Comparison of ENCODE assay signal across 25 mouse cellular contexts in the genomic region with DNA sequence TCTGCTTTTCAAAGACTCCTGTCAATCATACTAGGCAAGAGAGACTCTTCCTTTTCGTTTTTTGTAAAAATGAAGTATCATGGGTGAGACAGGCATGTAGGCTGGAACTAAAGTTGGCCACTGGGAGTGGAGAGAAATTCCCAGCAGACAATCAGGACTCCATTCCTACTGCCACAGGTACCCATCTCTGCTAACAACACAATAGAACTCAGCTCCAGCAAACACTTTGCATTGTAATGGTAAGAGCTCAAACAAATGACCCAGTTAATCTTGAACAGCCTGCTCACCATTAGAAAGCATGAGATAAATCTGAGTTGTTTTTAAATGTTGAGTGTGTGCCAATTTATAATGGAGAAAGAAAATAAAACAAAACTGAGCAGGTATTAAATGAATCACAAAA.
"Had no signal": no experiment of that assay in that cellular context is flagged by ENCODE, and none has a peak within 500 bp of the region (broad histone marks: within the 10 kb centered on the region; RNA-seq: fewer than 3 reads in every experiment).

No protein-coding gene starts in this region.

- H3K9me3 ChIP-seq: heart, embryonic 13.5 days; heart, embryonic 15.5 days; hindbrain, embryonic 13.5 days; hindbrain, embryonic 15.5 days; kidney, embryonic 15.5 days; limb, embryonic 13.5 days; limb, embryonic 15.5 days had no signal

- H3K36me3 ChIP-seq: heart, embryonic 13.5 days; heart, embryonic 15.5 days; hindbrain, embryonic 13.5 days; hindbrain, embryonic 15.5 days; kidney, embryonic 15.5 days; limb, embryonic 13.5 days; limb, embryonic 15.5 days had no signal

- H3K27me3 ChIP-seq: heart, embryonic 13.5 days; heart, embryonic 15.5 days; hindbrain, embryonic 13.5 days; hindbrain, embryonic 15.5 days; kidney, embryonic 15.5 days; limb, embryonic 13.5 days; limb, embryonic 15.5 days had no signal

- H3K4me1 ChIP-seq: heart, embryonic 13.5 days; heart, embryonic 15.5 days; hindbrain, embryonic 13.5 days; hindbrain, embryonic 15.5 days; kidney, embryonic 15.5 days; limb, embryonic 13.5 days; limb, embryonic 15.5 days had no signal

- H3K9ac ChIP-seq: heart, embryonic 13.5 days; heart, embryonic 15.5 days; hindbrain, embryonic 13.5 days; hindbrain, embryonic 15.5 days; kidney, embryonic 15.5 days; limb, embryonic 13.5 days; limb, embryonic 15.5 days had no signal

- H3K4me2 ChIP-seq: heart, embryonic 11.5 days; heart, embryonic 13.5 days; heart, embryonic 15.5 days; hindbrain, embryonic 13.5 days; hindbrain, embryonic 15.5 days; kidney, embryonic 15.5 days; limb, embryonic 13.5 days; limb, embryonic 15.5 days had no signal

- DNase-seq: gastrocnemius, postnatal 14 days; gastrocnemius, postnatal 36 days; heart, adult 11 months; heart, adult 2 months; heart, postnatal 14 days; heart, postnatal 36 days; kidney, adult 11 months; kidney, adult 2 months; kidney, adult 9 months; kidney, postnatal 14 days; kidney, postnatal 36 days; layer of hippocampus, adult 9-11 months; layer of hippocampus, postnatal 36 days; left cerebral cortex, postnatal 4 days had no signal

- H3K27ac ChIP-seq: heart, adult 2 months; heart, embryonic 13.5 days; heart, embryonic 15.5 days; hindbrain, embryonic 13.5 days; hindbrain, embryonic 15.5 days; hindbrain, postnatal 0 days; kidney, embryonic 15.5 days; kidney, postnatal 0 days; limb, embryonic 13.5 days; limb, embryonic 15.5 days had no signal

- H3K4me3 ChIP-seq: heart, adult 2 months; heart, embryonic 13.5 days; heart, embryonic 15.5 days; hindbrain, embryonic 13.5 days; hindbrain, embryonic 15.5 days; kidney, embryonic 15.5 days; limb, embryonic 13.5 days; limb, embryonic 15.5 days had no signal

- ATAC-seq: hindbrain, postnatal 0 days; intestine, embryonic 16.5 days had no signal
